Mouse (Mus musculus) MEL (cell line): ENCODE data around the gene Ntn5. TPM values are rescaled to one million over a fixed set of nuclear protein-coding genes. Genes with fewer than 3 reads are reported as not detected.

ENCODE experiments used
- DNase-seq: peaks from one replicate; pipeline ENCODE4 v3.0.0; 2011; ENCODE audit warnings: low read depth, low spot score
- H3K27ac ChIP-seq: 2 replicates; pipeline ENCODE4 v1.5.1; 2012; ENCODE audit warnings: low read depth, mild to moderate bottlenecking, control low read depth, low read length, moderate library complexity; ENCODE audit not compliant: control insufficient read depth
- H3K27me3 ChIP-seq, 2 experiments: fragments of 150-350 bp in 1 of 2; sonication (generic) in 1 of 2; 2 replicates each; pipeline ENCODE4 v1.6.1; 2012; ENCODE audit warnings: low read length in 2 of 2, mild to moderate bottlenecking in 2 of 2, improper control_type of control experiment in 1 of 2, moderate library complexity in 1 of 2; ENCODE audit not compliant: insufficient read depth in 2 of 2, control insufficient read depth in 1 of 2
- H3K36me3 ChIP-seq, 2 experiments: 2 replicates each; pipeline ENCODE4 v1.6.1; 2012 to 2014; ENCODE audit warnings: low read length in 2 of 2, improper control_type of control experiment in 1 of 2, inconsistent platforms in 1 of 2, mild to moderate bottlenecking in 1 of 2; ENCODE audit not compliant: insufficient read depth in 2 of 2, control insufficient read depth in 1 of 2
- H3K4me1 ChIP-seq, 2 experiments: fragments of 150-350 bp in 1 of 2; sonication (generic) in 1 of 2; 2 replicates each; pipeline ENCODE4 v1.6.1; 2012; ENCODE audit warnings: low read length in 2 of 2, improper control_type of control experiment in 1 of 2, mild to moderate bottlenecking in 1 of 2; ENCODE audit not compliant: insufficient read depth in 2 of 2, control insufficient read depth in 1 of 2
- H3K4me3 ChIP-seq, 2 experiments: fragments of 150-350 bp in 1 of 2; sonication (generic) in 1 of 2; 2 replicates each; pipeline ENCODE4 v1.5.1; 2012; ENCODE audit warnings: low read depth in 2 of 2, low read length in 2 of 2, mild to moderate bottlenecking in 2 of 2, moderate library complexity in 2 of 2, control low read depth in 1 of 2, improper control_type of control experiment in 1 of 2; ENCODE audit not compliant: control insufficient read depth in 1 of 2, insufficient read depth in 1 of 2
- H3K79me2 ChIP-seq: 2 replicates; pipeline ENCODE4 v1.6.1; 2012; ENCODE audit warnings: mild to moderate bottlenecking, low read length, moderate library complexity; ENCODE audit not compliant: control insufficient read depth, poor library complexity, insufficient read depth
- H3K9ac ChIP-seq: 2 replicates; pipeline ENCODE4 v1.6.1; 2012; ENCODE audit warnings: low read depth, mild to moderate bottlenecking, control low read depth, low read length, moderate library complexity; ENCODE audit not compliant: control insufficient read depth, poor library complexity, severe bottlenecking
- H3K9me3 ChIP-seq: fragments of 150-350 bp; sonication (generic); replicated peaks from 2 replicates; pipeline ENCODE4 v1.6.1; 2012; ENCODE audit warnings: mild to moderate bottlenecking, low read length, improper control_type of control experiment, moderate library complexity; ENCODE audit not compliant: insufficient read depth
- CHD1 ChIP-seq: IDR thresholded peaks from 2 replicates; pipeline ENCODE4 v1.6.1; 2012; ENCODE audit warnings: low read depth, mild to moderate bottlenecking, inconsistent platforms, low read length, improper control_type of control experiment
- CHD2 ChIP-seq: IDR thresholded peaks from 2 replicates; pipeline ENCODE4 v1.6.1; 2011; ENCODE audit warnings: low read length, improper control_type of control experiment
- CTCF ChIP-seq, 3 experiments: IDR thresholded peaks in 2 of 3; conservative IDR thresholded peaks in 1 of 3; 2 replicates each; pipeline ENCODE4 v1.5.1; 2011 to 2012; ENCODE audit warnings: low read length in 3 of 3, low read depth in 2 of 3, mild to moderate bottlenecking in 2 of 3, improper control_type of control experiment in 1 of 3, inconsistent platforms in 1 of 3, mixed read lengths in 1 of 3, moderate library complexity in 1 of 3; ENCODE audit not compliant: control insufficient read depth in 1 of 3, insufficient read depth in 1 of 3, poor library complexity in 1 of 3, severe bottlenecking in 1 of 3
- ELF1 ChIP-seq: IDR thresholded peaks from 2 replicates; pipeline ENCODE4 v1.6.1; 2014; ENCODE audit warnings: low read depth, mild to moderate bottlenecking, inconsistent platforms, low read length, improper control_type of control experiment, moderate library complexity
- EP300 ChIP-seq, 2 experiments: IDR thresholded peaks; 2 replicates each; pipeline ENCODE4 v1.6.1; 2011; ENCODE audit warnings: improper control_type of control experiment in 2 of 2, low read length in 2 of 2, low read depth in 1 of 2, mild to moderate bottlenecking in 1 of 2
- ETS1 ChIP-seq: IDR thresholded peaks from 2 replicates; pipeline ENCODE4 v1.6.1; 2012; ENCODE audit warnings: low read depth, mild to moderate bottlenecking, inconsistent platforms, low read length, improper control_type of control experiment, moderate library complexity
- GABPA ChIP-seq: IDR thresholded peaks from 2 replicates; pipeline ENCODE4 v1.6.1; 2012; ENCODE audit warnings: low read depth, mild to moderate bottlenecking, inconsistent platforms, low read length, improper control_type of control experiment, moderate library complexity
- GATA1 ChIP-seq: IDR thresholded peaks from 2 replicates; pipeline ENCODE4 v1.6.1; 2011; ENCODE audit warnings: low read depth, low read length, improper control_type of control experiment
- HCFC1 ChIP-seq: IDR thresholded peaks from 2 replicates; pipeline ENCODE4 v1.6.1; 2012; ENCODE audit warnings: low read depth, mild to moderate bottlenecking, inconsistent platforms, low read length, improper control_type of control experiment, moderate library complexity
- JUND ChIP-seq: IDR thresholded peaks from 2 replicates; pipeline ENCODE4 v1.6.1; 2011; ENCODE audit warnings: low read depth, mild to moderate bottlenecking, improper control_type of control experiment, low read length
- KAT2A ChIP-seq: conservative IDR thresholded peaks from 2 replicates; pipeline ENCODE4 v1.6.1; 2012; ENCODE audit warnings: low read depth, low read length, improper control_type of control experiment, inconsistent platforms
- MAFK ChIP-seq: IDR thresholded peaks from 2 replicates; pipeline ENCODE4 v1.6.1; 2011; ENCODE audit warnings: low read depth, mild to moderate bottlenecking, low read length, improper control_type of control experiment, borderline replicate concordance
- MAZ ChIP-seq: IDR thresholded peaks from 2 replicates; pipeline ENCODE4 v1.6.1; 2012; ENCODE audit warnings: low read depth, mild to moderate bottlenecking, inconsistent platforms, low read length, improper control_type of control experiment
- MXI1 ChIP-seq: IDR thresholded peaks from 2 replicates; pipeline ENCODE4 v1.6.1; 2011; ENCODE audit warnings: mild to moderate bottlenecking, low read depth, low read length, improper control_type of control experiment
- MYB ChIP-seq: IDR thresholded peaks from 2 replicates; pipeline ENCODE4 v1.6.1; 2011; ENCODE audit warnings: mild to moderate bottlenecking, low read depth, low read length, improper control_type of control experiment
- NELFE ChIP-seq: IDR thresholded peaks from 2 replicates; pipeline ENCODE4 v1.6.1; 2011; ENCODE audit warnings: low read depth, low read length, improper control_type of control experiment
- NRF1 ChIP-seq: IDR thresholded peaks from 2 replicates; pipeline ENCODE4 v1.6.1; 2014; ENCODE audit warnings: low read depth, mild to moderate bottlenecking, inconsistent platforms, low read length, improper control_type of control experiment, moderate library complexity; ENCODE audit not compliant: poor library complexity, insufficient read depth, severe bottlenecking
- POLR2A ChIP-seq, 2 experiments: IDR thresholded peaks; 2 replicates each; pipeline ENCODE4 v1.6.1; 2011 to 2012; ENCODE audit warnings: low read length in 2 of 2, mild to moderate bottlenecking in 2 of 2, control low read depth in 1 of 2, improper control_type of control experiment in 1 of 2, low read depth in 1 of 2, moderate library complexity in 1 of 2; ENCODE audit not compliant: control insufficient read depth in 1 of 2, insufficient read depth in 1 of 2, poor library complexity in 1 of 2
- POLR2AphosphoS2 ChIP-seq: IDR thresholded peaks from 2 replicates; pipeline ENCODE4 v1.6.1; 2011; ENCODE audit warnings: low read length, improper control_type of control experiment
- RCOR1 ChIP-seq: IDR thresholded peaks from 2 replicates; pipeline ENCODE4 v1.6.1; 2012; ENCODE audit warnings: low read depth, mild to moderate bottlenecking, inconsistent platforms, low read length, improper control_type of control experiment
- SIN3A ChIP-seq: IDR thresholded peaks from 2 replicates; pipeline ENCODE4 v1.6.1; 2012; ENCODE audit warnings: low read length, improper control_type of control experiment, inconsistent platforms
- SMC3 ChIP-seq: IDR thresholded peaks from 2 replicates; pipeline ENCODE4 v1.6.1; 2011; ENCODE audit warnings: low read depth, low read length, improper control_type of control experiment
- TAL1 ChIP-seq: IDR thresholded peaks from 2 replicates; pipeline ENCODE4 v1.6.1; 2012; ENCODE audit warnings: mild to moderate bottlenecking, inconsistent platforms, low read length, moderate library complexity, mixed read lengths
- TBP ChIP-seq: IDR thresholded peaks from 2 replicates; pipeline ENCODE4 v1.8.0; 2011; ENCODE audit warnings: low read depth, low read length, improper control_type of control experiment
- TCF12 ChIP-seq: IDR thresholded peaks from 2 replicates; pipeline ENCODE4 v1.6.1; 2014; ENCODE audit warnings: low read depth, mild to moderate bottlenecking, inconsistent platforms, low read length, improper control_type of control experiment, moderate library complexity
- UBTF ChIP-seq: IDR thresholded peaks from 2 replicates; pipeline ENCODE4 v1.6.1; 2012; ENCODE audit warnings: low read depth, mild to moderate bottlenecking, inconsistent platforms, low read length, improper control_type of control experiment, moderate library complexity, borderline replicate concordance; ENCODE audit not compliant: insufficient read depth
- USF1 ChIP-seq: IDR thresholded peaks from 2 replicates; pipeline ENCODE4 v1.6.1; 2014; ENCODE audit warnings: low read depth, mild to moderate bottlenecking, inconsistent platforms, low read length, improper control_type of control experiment, moderate library complexity
- ZC3H11A ChIP-seq: IDR thresholded peaks from 2 replicates; pipeline ENCODE4 v1.6.1; 2012; ENCODE audit warnings: low read depth, mild to moderate bottlenecking, inconsistent platforms, low read length, improper control_type of control experiment
- ZKSCAN1 ChIP-seq: IDR thresholded peaks from 2 replicates; pipeline ENCODE4 v1.6.1; 2012; ENCODE audit warnings: low read depth, mild to moderate bottlenecking, inconsistent platforms, low read length, improper control_type of control experiment, moderate library complexity
- ZMIZ1 ChIP-seq: IDR thresholded peaks from 2 replicates; pipeline ENCODE4 v1.6.1; 2012; ENCODE audit warnings: low read depth, mild to moderate bottlenecking, inconsistent platforms, low read length, improper control_type of control experiment, moderate library complexity
- ZNF384 ChIP-seq: IDR thresholded peaks from 2 replicates; pipeline ENCODE4 v1.6.1; 2012; ENCODE audit warnings: low read depth, mild to moderate bottlenecking, inconsistent platforms, low read length, improper control_type of control experiment
- polyA plus RNA-seq, 2 experiments: library from polyadenylated mRNA; stranded (reverse) in 1 of 2; unstranded in 1 of 2; fragments of >175 nt in 1 of 2; fragments of >200 nt in 1 of 2; gene quantifications; 2 replicates each; pipeline versions ENCODE4 v1.2.1 to v1.2.4; 2012; ENCODE audit warnings: low replicate concordance in 2 of 2, low read depth in 1 of 2; ENCODE audit not compliant: insufficient read length in 2 of 2, insufficient read depth in 1 of 2, missing spikeins in 1 of 2
- total RNA-seq: library from RNA; depleted of rRNA; stranded (reverse); fragments of 300-350 nt; gene quantifications from 2 replicates; pipeline ENCODE4 v1.2.3, GENCODE M21; 2012

Gene Ntn5
- total and polyA plus RNA-seq, 3 experiments = 0.13 TPM; not detected in 2

- no peak for TF ChIP-seq CHD1
- peak; percentile 31; the same call in 1 of the 2 replicates for TF ChIP-seq TAL1
- TF ChIP-seq ZNF384 = no peak
- TF ChIP-seq SIN3A = peak; percentile 33; the same call in 1 of the 2 replicates
Measured at GRCm38 (mm10) chr7:45681046-45681736, 2.6 kb upstream of the Ntn5 start (continued).

GRCm38 (mm10) chr7:45682144-45683126 is 1.4 kb upstream of the Ntn5 start:
- Histone ChIP-seq H3K27ac (peak overlapping the region; percentile 57), H3K4me1 (peaks cover 13 to 20% of the 10 kb centered on the region in 2 experiments), H3K9me3 (no peaks in the 10 kb centered on the region), H3K9ac (peak overlapping the region; percentile 72), H3K4me3 (peak overlapping the region; percentile 52 to 55), H3K36me3 (peaks cover 0 to 17% of the 10 kb centered on the region in 2 experiments; a peak in 2 of 4 replicates), H3K27me3 (peaks cover 0 to 2% of the 10 kb centered on the region in 2 experiments; a peak in 2 of 4 replicates), H3K79me2 (no peaks in the 10 kb centered on the region)
- DNase-seq = peak; percentile 91
- TF ChIP-seq POLR2A (IDR thresholded peaks at IDR 0.05; ENCODE audit: control insufficient read depth in 1 of 2, insufficient read depth in 1 of 2, low read depth in 1 of 2, low read length in 2 of 2, poor library complexity in 1 of 2) (peak; percentile 40 to 57; a peak in 3 of 4 replicates), USF1 (no peak), ZMIZ1 (no peak), MAFK (no peak), ELF1 (peak; percentile 84), EP300 (IDR thresholded peaks at IDR 0.05; ENCODE audit: low read depth in 1 of 2, low read length in 2 of 2) (peak; percentile 25 to 36; a peak in 3 of 4 replicates), KAT2A (no peak), HCFC1 (peak; percentile 67), CHD2 (no peak), ZKSCAN1 (no peak), ZC3H11A (peak; percentile 82), GATA1 (0 out of 2 replicates have a peak, but pooled peaks have one; percentile 27), SMC3 (peak; percentile 87), CHD1 (no peak), NRF1 (no peak), GABPA (no peak), ETS1 (no peak), TCF12 (no peak), NELFE (peak; percentile 41), UBTF (no peak), TBP (peak; percentile 57; the same call in 1 of the 2 replicates), MXI1 (0 out of 2 replicates have a peak, but pooled peaks have one; percentile 23), CTCF (IDR thresholded peaks at IDR 0.05 in 2 of 3, conservative IDR thresholded peaks at IDR 0.05 in 1 of 3; ENCODE audit: control insufficient read depth in 1 of 3, insufficient read depth in 1 of 3, low read depth in 2 of 3, low read length in 3 of 3, poor library complexity in 1 of 3, severe bottlenecking in 1 of 3) (peak; percentile 93 to 100 (median 99)), MYB (no peak), ZNF384 (peak; percentile 30; the same call in 1 of the 2 replicates), JUND (no peak), RCOR1 (0 out of 2 replicates have a peak, but pooled peaks have one; percentile 7), POLR2AphosphoS2 (no peak), SIN3A (peak; percentile 35; the same call in 1 of the 2 replicates), MAZ (no peak; the same call in 1 of the 2 replicates), TAL1 (no peak)
